Mouse (Mus musculus) lung, postnatal 25 days (tissue): ENCODE results near the gene Cfap52.

Experiments used
- DNase-seq: peaks from one replicate; pipeline ENCODE4 v3.0.0; 2022; ENCODE audit warnings: low spot score

Gene Cfap52

DNA sequence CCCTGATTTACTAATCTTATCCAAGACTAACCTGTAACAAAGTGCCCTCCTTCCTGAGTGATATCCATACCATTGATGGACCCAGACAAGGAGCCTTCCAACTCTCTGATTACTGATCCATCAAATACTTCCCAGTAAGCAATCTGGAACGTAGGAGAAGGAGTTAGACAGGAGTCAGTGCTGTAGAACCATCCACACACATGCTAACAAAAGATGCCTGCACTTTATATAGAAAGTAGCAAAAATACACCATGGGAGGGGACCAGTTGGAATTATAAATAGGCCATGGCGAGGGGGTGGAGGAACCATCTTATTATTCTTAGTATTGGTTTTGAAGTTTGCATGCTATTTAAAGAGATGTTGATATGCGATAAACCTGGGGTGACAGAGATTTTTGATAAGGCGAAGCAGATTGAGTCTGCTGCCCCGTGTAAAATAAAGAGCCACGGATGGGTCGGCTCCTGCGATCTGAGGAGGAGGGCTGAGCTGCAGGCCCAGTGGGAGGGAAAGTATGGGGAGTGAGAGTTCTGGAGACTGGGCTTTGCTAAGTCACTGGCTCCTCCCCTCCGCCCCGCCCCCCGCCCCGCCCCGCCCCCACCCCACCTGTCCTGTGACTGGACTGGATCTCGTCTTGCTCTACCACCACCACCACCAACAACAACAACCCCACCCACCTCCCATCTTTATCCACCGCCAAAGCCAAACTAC, 38.9 kb downstream of the Cfap52 start:
- no peak for DNase-seq

DNA sequence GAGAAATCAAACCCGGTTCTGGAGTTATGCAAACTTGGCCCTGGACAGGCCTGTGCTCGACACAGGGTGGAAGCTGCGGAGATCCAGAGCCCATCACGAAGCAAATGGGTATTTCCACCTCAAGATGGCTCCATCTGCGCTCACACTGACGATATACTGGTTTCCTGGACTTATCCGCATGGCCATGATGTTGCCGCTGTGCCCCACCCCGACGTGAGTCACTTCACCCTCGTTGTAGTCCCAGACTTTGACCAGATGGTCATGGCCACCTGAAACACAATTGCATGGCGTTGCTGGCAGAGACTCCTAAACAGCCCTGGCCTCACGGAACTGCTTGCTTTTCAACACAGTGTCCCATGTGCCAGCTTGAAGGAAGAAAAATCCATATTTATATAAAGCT, 40.5 kb downstream of the Cfap52 start:
- DNase-seq = no peak

DNA sequence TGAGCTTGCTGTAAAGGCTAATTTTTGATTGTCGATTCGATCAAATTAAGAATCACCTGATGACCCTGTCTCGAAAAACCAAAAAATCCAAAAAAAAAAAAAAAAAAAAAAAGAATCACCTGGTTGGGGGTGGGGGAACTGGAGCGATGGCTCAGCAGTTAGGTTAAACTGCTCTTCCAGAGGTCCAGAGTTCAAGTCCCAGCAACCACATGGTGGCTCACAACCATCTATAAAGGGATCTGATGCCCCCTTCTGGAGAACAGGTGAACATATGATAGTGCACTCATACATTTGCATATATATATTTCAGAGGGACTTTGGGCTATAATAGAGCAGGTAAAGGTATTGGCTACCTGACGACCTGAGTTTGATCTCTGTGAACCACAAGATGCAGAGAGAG, 41.7 kb downstream of the Cfap52 start:
- DNase-seq = no peak

DNA sequence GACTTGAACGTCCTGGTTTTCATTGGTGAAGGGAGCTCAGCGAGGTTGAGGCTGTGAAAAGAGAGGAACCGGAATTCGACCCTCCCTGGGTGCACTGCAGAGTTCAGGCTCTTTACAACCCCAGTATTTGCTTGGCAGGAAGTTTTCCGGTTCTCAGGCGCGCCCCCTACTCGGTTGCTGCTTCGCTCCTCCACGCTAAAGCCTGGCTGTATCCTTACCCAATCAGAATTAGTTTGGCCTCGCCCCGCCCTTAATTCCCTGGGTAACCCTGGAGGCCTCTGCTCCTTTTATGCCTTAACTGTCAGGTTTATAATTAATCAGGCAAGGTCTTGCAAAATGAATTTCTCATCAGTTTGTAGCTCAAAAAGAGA, 42.7 kb downstream of the Cfap52 start:
- peak; percentile 83 for DNase-seq

DNA sequence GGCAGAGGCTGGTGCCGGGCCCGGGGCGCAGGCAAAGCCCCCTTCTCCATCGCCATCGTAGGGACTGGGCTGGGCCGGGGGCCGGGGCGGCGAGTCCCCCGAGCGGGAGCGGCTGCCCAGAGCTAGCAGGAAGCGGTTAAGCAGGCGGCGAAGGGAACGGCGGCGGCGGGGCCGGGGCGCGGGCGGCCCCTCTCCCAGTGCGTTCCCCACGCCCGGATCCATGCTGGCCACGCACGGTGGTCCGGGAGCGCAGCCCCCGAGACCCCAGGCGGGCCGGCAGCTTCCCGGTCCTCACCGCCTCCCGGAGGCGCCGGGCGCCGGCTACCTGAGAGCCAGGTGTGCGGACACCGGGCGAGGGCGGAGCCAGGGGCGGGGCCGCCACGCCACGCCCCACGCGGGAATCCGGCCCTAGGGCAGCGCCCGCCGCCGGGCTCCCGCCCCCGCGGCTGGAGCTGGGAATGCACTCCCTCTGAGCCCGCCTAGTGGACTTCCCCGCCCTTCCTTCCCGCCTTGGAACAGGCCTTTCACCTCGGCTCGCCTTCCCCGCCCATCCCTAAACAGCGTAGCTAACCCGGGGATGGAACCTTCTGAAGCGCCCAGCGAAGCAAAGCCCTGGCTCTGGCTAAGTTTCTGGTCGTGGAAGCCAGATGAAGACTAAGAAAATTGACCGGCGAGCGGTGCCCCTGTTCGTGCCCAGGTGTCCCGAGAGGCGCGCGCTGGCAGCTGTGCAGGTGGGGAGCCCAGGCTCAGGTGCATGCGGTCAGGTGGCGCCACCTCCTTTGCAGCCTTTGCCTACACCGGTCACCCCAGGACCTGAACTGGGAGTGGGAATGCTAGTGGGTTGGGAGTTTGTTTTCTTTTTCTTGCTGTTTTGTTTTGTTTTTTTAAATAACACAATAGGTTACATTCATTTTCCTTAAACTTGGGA, 43.4 kb downstream of the Cfap52 start, which contains the start of gene Usp43:
Gene Usp43 (minus strand): TSS at position 327 of the 928 bp plus-strand sequence.
- DNase-seq = peak; percentile 91

DNA sequence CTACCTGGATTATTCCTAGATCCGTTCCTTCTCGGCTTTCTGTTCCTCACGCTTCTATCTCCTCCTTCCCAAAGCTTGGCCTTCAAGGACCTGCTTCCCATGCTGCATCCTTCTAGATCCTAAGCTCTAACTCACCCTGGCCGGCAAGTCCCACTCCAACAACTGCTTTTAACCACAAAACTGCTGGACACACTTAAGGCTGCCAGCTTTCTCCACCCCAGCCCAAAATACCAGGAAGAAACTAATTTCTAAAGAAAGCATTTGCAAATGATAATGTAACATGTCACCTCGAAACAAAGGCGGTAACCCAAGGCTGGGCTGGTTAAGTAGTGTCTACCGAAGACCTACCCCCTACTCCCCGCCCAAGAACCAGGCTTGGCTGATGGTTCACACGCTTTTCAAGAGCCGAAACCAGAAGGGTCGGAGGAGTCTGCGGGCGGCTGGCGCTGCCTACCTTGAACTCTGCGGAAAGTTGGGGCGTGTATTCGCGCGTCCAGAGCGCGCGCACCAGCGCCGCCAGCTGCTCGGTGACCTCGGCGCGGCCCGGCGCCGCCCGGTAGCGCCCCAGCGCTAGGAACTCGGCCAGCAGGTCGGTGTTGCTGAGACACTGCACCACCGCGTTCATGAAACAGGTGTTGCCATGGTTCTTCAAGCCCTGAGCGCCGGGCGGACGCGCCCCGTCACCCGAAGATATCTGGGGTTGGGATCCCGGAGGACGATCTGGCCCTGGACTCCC, 44.2 kb downstream of the Cfap52 start:
- peak; percentile 47 for DNase-seq

DNA sequence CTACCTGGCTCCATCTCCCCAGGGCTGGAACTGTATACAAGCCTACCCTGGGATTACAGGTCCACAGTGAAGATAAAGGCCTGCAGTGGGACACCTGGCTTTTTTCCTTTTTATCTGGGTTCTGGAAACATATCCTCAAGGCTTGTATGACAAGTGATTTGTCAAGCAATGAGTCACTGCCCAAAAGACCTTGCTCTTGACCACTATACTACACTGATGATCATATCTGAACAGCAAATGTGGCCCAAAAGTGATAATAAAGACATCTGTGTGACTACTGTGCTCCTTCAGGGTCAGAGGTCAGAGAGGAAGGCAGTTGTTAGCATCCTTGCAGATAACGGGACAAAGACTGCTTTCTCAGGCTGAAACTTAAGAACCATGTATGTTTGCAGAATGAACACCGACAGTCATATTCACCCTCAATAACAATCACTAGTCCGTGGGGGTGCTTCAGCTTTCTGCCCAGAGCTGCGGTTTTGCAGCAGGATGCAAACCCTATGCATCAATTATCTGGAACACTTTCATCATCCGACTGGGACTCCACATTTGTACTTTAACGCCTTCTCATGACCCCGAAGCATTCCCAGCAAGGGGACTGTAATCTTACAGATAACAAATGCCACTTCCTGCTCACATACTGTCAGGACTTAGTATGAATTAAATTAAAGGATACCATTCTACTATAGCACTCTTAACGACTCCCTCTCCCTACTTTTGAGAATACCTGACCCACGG, 45.1 kb downstream of the Cfap52 start:
- no peak for DNase-seq

DNA sequence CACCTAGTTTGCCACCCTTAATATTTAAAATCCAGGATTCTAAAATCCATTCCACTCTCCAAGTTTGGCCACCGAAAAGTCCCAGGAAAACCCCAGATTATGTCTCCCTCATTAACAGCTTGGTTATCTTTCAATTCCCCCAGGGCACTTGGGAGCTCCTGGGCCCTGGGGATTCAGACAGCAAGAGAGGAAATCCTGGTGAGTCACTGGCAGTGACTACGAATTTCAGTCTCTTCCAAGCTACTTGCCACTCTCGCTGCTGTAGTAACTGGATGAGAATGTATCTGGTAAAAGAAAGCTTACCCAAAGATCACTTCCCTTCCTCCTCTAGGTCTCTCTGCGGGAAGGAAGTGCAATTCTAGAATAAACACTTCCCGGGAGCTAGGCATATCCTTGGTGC, 45.9 kb downstream of the Cfap52 start:
- DNase-seq = no peak

DNA sequence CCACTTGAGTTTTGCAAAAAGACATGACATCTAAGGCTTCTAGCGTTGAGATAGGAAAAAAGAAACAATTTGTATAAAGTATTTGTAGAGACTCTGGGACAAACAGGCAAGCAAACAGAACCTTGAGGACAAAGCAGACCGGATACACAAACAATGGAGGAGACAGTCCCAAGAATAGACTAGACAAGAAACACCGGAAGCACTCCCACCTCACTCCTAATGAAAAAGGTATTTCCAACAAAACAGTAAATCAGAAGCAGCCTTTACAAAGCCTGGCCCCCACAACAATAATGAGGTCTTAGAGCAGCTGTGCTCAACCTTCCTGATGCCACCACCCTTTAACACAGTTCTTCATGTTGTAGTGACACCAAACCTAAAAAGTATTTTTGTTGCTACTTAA, 48.3 kb downstream of the Cfap52 start:
- DNase-seq = no peak

DNA sequence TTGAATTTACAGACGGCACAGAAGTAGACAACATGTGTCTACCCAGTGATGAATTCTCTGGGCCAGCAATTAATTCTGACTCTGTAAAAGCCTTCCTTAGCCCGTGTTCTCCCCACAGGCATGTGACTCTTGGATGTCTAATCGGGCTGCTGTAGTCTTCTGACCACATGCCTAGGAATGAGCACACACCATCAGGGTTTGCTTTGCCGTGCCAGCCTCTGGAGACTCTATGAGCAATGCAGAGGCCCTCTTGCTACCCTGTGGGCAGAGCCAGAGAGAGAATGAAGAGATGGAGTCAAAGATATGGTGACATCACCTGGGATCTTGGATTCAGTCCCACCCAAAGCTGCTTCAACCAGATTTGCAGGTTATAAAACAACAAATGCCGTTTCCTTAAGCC, 54.4 kb downstream of the Cfap52 start:
- no peak for DNase-seq

DNA sequence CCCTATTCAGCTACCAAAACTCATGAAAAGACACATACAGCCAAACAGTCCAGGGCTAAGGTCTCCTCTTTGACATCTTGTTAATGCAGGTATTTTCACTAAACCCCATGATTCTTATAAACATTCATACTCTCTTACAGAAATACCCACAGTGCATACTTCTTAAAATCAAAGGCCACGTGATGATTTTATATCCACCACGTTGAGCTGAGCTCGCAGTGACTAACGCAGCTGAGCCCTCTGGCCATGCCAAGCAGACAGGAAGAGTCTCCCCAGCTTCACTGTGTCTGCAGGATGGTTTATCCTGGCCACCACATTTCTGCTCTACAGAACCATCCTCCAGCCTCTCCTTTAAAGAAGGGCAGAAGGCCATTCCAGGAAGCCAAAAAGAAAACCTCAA, 61.7 kb downstream of the Cfap52 start:
- DNase-seq = no peak

DNA sequence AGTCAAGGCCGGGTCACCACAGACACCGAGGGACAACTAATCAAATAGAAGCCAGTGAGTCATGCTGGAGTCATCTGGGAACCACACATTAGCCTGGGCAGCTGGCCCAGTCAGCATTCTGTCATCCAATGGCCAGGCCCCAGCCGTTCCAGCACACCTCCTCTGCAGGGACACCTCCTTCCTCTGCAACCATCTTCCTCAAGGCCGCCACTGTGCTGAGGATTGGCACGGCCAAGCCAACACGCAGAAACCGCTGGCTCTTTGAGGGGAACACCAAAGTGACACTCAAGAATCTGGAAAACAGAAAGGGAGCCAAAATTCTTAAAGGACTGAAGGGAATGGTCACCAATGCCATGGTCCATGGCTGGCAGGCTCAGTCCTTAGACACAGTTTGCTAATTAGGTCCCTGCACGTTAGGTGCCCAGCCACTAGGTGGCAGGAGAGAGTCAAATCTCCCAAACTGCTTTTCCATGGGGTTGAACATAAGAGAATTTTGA, 68.3 kb downstream of the Cfap52 start:
- DNase-seq = peak; percentile 65

DNA sequence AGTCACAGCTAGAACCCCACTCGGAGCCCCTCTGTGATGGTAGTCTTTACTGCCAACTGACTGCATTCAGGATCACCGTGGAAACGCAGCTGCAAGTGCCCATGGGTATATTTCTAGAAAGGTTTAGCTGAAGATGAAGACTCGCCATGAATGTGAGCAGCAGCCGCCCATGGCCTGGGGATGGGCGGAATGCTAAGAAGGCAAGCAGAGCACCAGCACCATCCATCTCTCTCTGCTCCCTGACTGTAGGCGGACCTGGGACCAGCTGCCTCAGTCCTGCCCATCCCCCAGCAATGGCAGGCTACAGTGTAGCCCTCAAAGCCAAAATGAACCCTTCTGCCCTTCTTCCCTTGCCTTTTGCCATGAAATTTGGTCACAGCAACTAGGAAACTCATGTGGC, 69.8 kb downstream of the Cfap52 start:
- no peak for DNase-seq

DNA sequence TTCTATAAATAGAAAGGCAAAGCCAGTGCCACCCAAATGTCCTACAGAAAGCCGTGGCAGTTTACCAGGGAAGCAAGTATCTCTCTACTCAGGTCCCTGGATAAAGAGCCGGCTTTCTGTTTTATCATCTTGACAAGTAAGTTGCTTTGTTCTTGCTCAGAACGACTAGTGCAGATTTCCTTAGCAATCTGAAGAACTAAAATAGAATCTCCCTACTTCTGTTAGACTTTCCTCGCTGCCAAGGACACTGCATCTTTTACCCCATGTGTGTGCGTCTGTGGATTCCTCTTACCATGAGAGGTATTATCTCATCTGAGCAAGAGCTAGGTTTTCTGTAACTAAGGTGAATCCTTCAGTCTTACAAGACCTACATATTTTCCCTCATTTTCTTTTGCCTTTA, 76.9 kb downstream of the Cfap52 start:
- DNase-seq = no peak

DNA sequence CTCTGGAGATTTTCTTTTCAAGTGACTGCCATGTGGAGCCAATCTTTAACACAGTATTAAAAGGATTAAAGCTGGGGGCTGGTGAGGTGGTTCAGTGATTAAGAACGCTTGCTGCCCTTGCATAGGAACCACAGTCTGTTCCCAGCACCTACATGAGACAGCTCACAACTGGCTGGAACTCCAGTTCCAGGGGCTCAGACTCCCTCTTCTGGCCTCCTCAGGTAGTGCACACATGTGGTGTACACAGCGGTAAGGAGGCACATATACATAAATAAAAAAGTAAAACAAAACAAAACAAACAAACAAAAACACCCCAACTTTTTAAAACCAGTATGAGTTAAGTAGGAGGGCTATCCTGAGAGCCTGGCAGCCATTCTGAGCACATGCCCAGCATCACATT, 79.5 kb downstream of the Cfap52 start:
- DNase-seq = no peak
